Mouse (Mus musculus) limb, embryonic 13.5 days (tissue): ENCODE data around the gene Acin1. TPM values are rescaled to one million over a fixed set of nuclear protein-coding genes. Genes with fewer than 3 reads are reported as not detected.

Experiments
- ATAC-seq: fragments of 200-750 bp; cut with Nextera tagmentation; 2 replicates; pipeline ENCODE4 v1.8.0; 2017; ENCODE audit warnings: low read depth, moderate number of reproducible peaks, moderate TSS enrichment; ENCODE audit not compliant: low FRiP score
- H3K27ac ChIP-seq: fragments of 300-500 bp; sonication (generic); 2 replicates; pipeline ENCODE4 v1.5.1; 2015; ENCODE audit warnings: inconsistent platforms, mild to moderate bottlenecking, moderate library complexity
- H3K27me3 ChIP-seq: fragments of 300-500 bp; sonication (generic); 2 replicates; pipeline ENCODE4 v1.6.1; 2015; ENCODE audit warnings: mild to moderate bottlenecking, inconsistent platforms
- H3K36me3 ChIP-seq: fragments of 300-500 bp; sonication (generic); 2 replicates; pipeline ENCODE4 v1.6.1; 2015; ENCODE audit warnings: inconsistent platforms, mild to moderate bottlenecking, moderate library complexity
- H3K4me1 ChIP-seq: fragments of 300-500 bp; sonication (generic); 2 replicates; pipeline ENCODE4 v1.6.1; 2015; ENCODE audit warnings: inconsistent platforms
- H3K4me2 ChIP-seq: fragments of 300-500 bp; sonication (generic); replicated peaks from 2 replicates; pipeline ENCODE4 v1.6.1; 2015; ENCODE audit warnings: inconsistent platforms, mild to moderate bottlenecking, moderate library complexity
- H3K4me3 ChIP-seq: fragments of 300-500 bp; sonication (generic); 2 replicates; pipeline ENCODE4 v1.5.1; 2015; ENCODE audit warnings: moderate library complexity, mild to moderate bottlenecking, inconsistent platforms
- H3K9ac ChIP-seq: fragments of 300-500 bp; sonication (generic); 2 replicates; pipeline ENCODE4 v1.6.1; 2015; ENCODE audit warnings: mild to moderate bottlenecking, inconsistent platforms
- H3K9me3 ChIP-seq: fragments of 300-500 bp; sonication (generic); 2 replicates; pipeline ENCODE4 v1.6.1; 2016; ENCODE audit warnings: inconsistent platforms
- WGBS: fragments of 180-500 bp; shearing (Covaris S2); methylation state at CpG from one replicate; pipeline ENCODE4 v1.1.7; 2015; 5-methylcytosine and 5-hydroxymethylcytosine counted together
- polyA plus RNA-seq: library from polyadenylated mRNA; unstranded; fragments of >200 nt; fragmentation: Nextera tagmentation; extraction: Ambion mirVana; gene quantifications from 2 replicates; pipeline ENCODE4 v1.2.1, GENCODE M21; 2015

Gene Acin1
- polyA plus RNA-seq, 1 experiment from 2014 or later = 166 TPM

GRCm38 (mm10) chr14:54652787-54653186 is 33.9 kb downstream of the Acin1 start:
- peak overlapping the region; percentile 67 for H3K27ac ChIP-seq
- 0% methylated on average over 7 of the region's 7 CpGs for WGBS
- peak overlapping the region; percentile 69 for H3K4me3 ChIP-seq
- H3K9me3 ChIP-seq = no peaks in the 10 kb centered on the region
- peak overlapping the region; percentile 88 for H3K9ac ChIP-seq
- no peak for ATAC-seq
- H3K36me3 ChIP-seq = peaks cover 77% of the 10 kb centered on the region
- no peaks in the 10 kb centered on the region for H3K27me3 ChIP-seq
- H3K4me1 ChIP-seq = peaks cover 35% of the 10 kb centered on the region
- peak overlapping the region; percentile 79 for H3K4me2 ChIP-seq

GRCm38 (mm10) chr14:54651556-54651955 is 35.2 kb downstream of the Acin1 start:
- H3K27me3 ChIP-seq = no peaks in the 10 kb centered on the region
- H3K4me2 ChIP-seq = peak overlapping the region; percentile 79
- peak overlapping the region; percentile 69; the same call in 1 of the 2 replicates for H3K4me3 ChIP-seq
- H3K9me3 ChIP-seq = no peaks in the 10 kb centered on the region
- 81% methylated on average over 4 of the region's 4 CpGs for WGBS
- H3K36me3 ChIP-seq = peaks cover 77% of the 10 kb centered on the region
- no peak for ATAC-seq
- peaks cover 35% of the 10 kb centered on the region for H3K4me1 ChIP-seq
- H3K27ac ChIP-seq = 0 out of 2 replicates have a peak overlapping the region, but pooled peaks have one; percentile 16
- peak overlapping the region; percentile 45 for H3K9ac ChIP-seq

GRCm38 (mm10) chr14:54650621-54651454 is 35.9 kb downstream of the Acin1 start:
- H3K4me1 ChIP-seq = peaks cover 35% of the 10 kb centered on the region
- peaks cover 77% of the 10 kb centered on the region for H3K36me3 ChIP-seq
- no peak overlapping the region for H3K9ac ChIP-seq
- peak; percentile 54; the same call in 1 of the 2 replicates for ATAC-seq
- 0 out of 2 replicates have a peak overlapping the region, but pooled peaks have one; percentile 16 for H3K27ac ChIP-seq
- H3K4me2 ChIP-seq = peak overlapping the region; percentile 79; the same call in 1 of the 2 replicates
- 62% methylated on average over 23 of the region's 23 CpGs for WGBS
- H3K27me3 ChIP-seq = no peaks in the 10 kb centered on the region
- H3K9me3 ChIP-seq = no peaks in the 10 kb centered on the region
- peak overlapping the region; percentile 69; the same call in 1 of the 2 replicates for H3K4me3 ChIP-seq

GRCm38 (mm10) chr14:54647900-54648299 is 38.8 kb downstream of the Acin1 start:
- H3K9ac ChIP-seq = no peak overlapping the region
- H3K36me3 ChIP-seq = peaks cover 89% of the 10 kb centered on the region
- 86% methylated on average over 4 of the region's 4 CpGs for WGBS

GRCm38 (mm10) chr14:54646898-54647636 is 39.7 kb downstream of the Acin1 start:
- Histone ChIP-seq H3K36me3 (peaks cover 97% of the 10 kb centered on the region), H3K4me3 (no peak overlapping the region), H3K27me3 (no peaks in the 10 kb centered on the region), H3K4me1 (peaks cover 19% of the 10 kb centered on the region), H3K27ac (no peak overlapping the region), H3K4me2 (no peak overlapping the region), H3K9ac (no peak overlapping the region), H3K9me3 (no peaks in the 10 kb centered on the region)
- 91% methylated on average over 8 of the region's 8 CpGs for WGBS
- ATAC-seq = no peak

More at GRCm38 (mm10) chr14:54647900-54648299, 38.8 kb downstream of the Acin1 start:
- H3K27ac ChIP-seq = no peak overlapping the region
- H3K9me3 ChIP-seq = no peaks in the 10 kb centered on the region
- no peaks in the 10 kb centered on the region for H3K27me3 ChIP-seq
- no peak for ATAC-seq
- peaks cover 26% of the 10 kb centered on the region for H3K4me1 ChIP-seq
- no peak overlapping the region for H3K4me3 ChIP-seq
- no peak overlapping the region for H3K4me2 ChIP-seq

- Histone ChIP-seq H3K27me3 (no peaks in the 10 kb centered on the region), H3K4me3 (no peak overlapping the region), H3K4me1 (peaks cover 13% of the 10 kb centered on the region), H3K9ac (no peak overlapping the region), H3K4me2 (no peak overlapping the region), H3K9me3 (no peaks in the 10 kb centered on the region), H3K36me3 (peaks cover 91% of the 10 kb centered on the region), H3K27ac (no peak overlapping the region)
- ATAC-seq = no peak
- 95% methylated on average over 17 of the region's 17 CpGs for WGBS
Measured at GRCm38 (mm10) chr14:54646455-54646854, 40.3 kb downstream of the Acin1 start.

GRCm38 (mm10) chr14:54644294-54644693 is 42.4 kb downstream of the Acin1 start:
- Histone ChIP-seq H3K9ac (no peak overlapping the region), H3K4me1 (peaks cover 12% of the 10 kb centered on the region), H3K9me3 (no peaks in the 10 kb centered on the region), H3K27me3 (no peaks in the 10 kb centered on the region), H3K4me2 (no peak overlapping the region), H3K36me3 (peaks cover 73% of the 10 kb centered on the region), H3K4me3 (no peak overlapping the region), H3K27ac (no peak overlapping the region)
- ATAC-seq = no peak
- 94% methylated on average over 9 of the region's 9 CpGs for WGBS

- 94% methylated on average over 2 of the region's 2 CpGs for WGBS
- H3K27ac ChIP-seq = no peak overlapping the region
- ATAC-seq = no peak
Measured at GRCm38 (mm10) chr14:54643011-54643410, 43.7 kb downstream of the Acin1 start.

GRCm38 (mm10) chr14:54642224-54642944 is 44.3 kb downstream of the Acin1 start:
- WGBS = 81% methylated on average over 25 of the region's 25 CpGs
- Histone ChIP-seq H3K27me3 (no peaks in the 10 kb centered on the region), H3K36me3 (peaks cover 75% of the 10 kb centered on the region), H3K4me3 (no peak overlapping the region), H3K4me2 (no peak overlapping the region), H3K9me3 (no peaks in the 10 kb centered on the region), H3K27ac (no peak overlapping the region), H3K4me1 (peaks cover 16% of the 10 kb centered on the region), H3K9ac (0 out of 2 replicates have a peak overlapping the region, but pooled peaks have one; percentile 19)
- ATAC-seq = no peak

More at GRCm38 (mm10) chr14:54643011-54643410, 43.7 kb downstream of the Acin1 start:
- no peaks in the 10 kb centered on the region for H3K27me3 ChIP-seq
- no peaks in the 10 kb centered on the region for H3K9me3 ChIP-seq
- H3K36me3 ChIP-seq = peaks cover 75% of the 10 kb centered on the region
- no peak overlapping the region for H3K9ac ChIP-seq
- peaks cover 16% of the 10 kb centered on the region for H3K4me1 ChIP-seq
- H3K4me3 ChIP-seq = no peak overlapping the region
- no peak overlapping the region for H3K4me2 ChIP-seq

GRCm38 (mm10) chr14:54641305-54641969 is 45.3 kb downstream of the Acin1 start, which contains the start of gene Cdh24:
Gene Cdh24, minus strand, starts transcription at chr14:54641364.
- no peaks in the 10 kb centered on the region for H3K27me3 ChIP-seq
- peaks cover 75% of the 10 kb centered on the region for H3K36me3 ChIP-seq
- H3K4me3 ChIP-seq = peak within 1 kb of the TSS; percentile 76
- peak within 1 kb of the TSS; percentile 93 for H3K4me2 ChIP-seq
- H3K9me3 ChIP-seq = no peaks in the 10 kb centered on the region
- H3K9ac ChIP-seq = peak within 1 kb of the TSS; percentile 91
- H3K4me1 ChIP-seq = peaks cover 16% of the 10 kb centered on the region
- whole genome bisulfite sequencing = under 1% methylated on average over 40 of the region's 52 CpGs
- peak; percentile 93 for ATAC-seq
- H3K27ac ChIP-seq = peak within 1 kb of the TSS; percentile 84

- Histone ChIP-seq H3K4me3 (peak within 1 kb of the TSS; percentile 76), H3K9me3 (no peaks in the 10 kb centered on the region), H3K4me1 (peaks cover 16% of the 10 kb centered on the region), H3K36me3 (peaks cover 75% of the 10 kb centered on the region), H3K9ac (peak within 1 kb of the TSS; percentile 91), H3K27me3 (no peaks in the 10 kb centered on the region), H3K4me2 (peak within 1 kb of the TSS; percentile 93), H3K27ac (peak within 1 kb of the TSS; percentile 84)
- 1% methylated on average over 15 of the region's 28 CpGs for WGBS
- peak; percentile 10; the same call in 1 of the 2 replicates for ATAC-seq
Measured at GRCm38 (mm10) chr14:54640946-54641304, 45.8 kb downstream of the Acin1 start, which contains the start of gene Gm17606. Gene Gm17606, plus strand, starts transcription at chr14:54640952.
